Mouse (Mus musculus): ENCODE data around the gene Olfr1395. TPM values are rescaled to one million over a fixed set of nuclear protein-coding genes. Genes with fewer than 3 reads are reported as not detected.

Olfr1395 gene
- not detected in 2 replicates for polyA plus RNA-seq (2015; fragmentation: Nextera tagmentation; extraction: Ambion mirVana)

GRCm38 (mm10) chr11:49141974-49142373 lies at the start of gene Olfr1395:
Olfr1395 (plus strand) TSS chr11:49142274.
- no peaks in the 10 kb centered on the region for H3K36me3 ChIP-seq (ENCODE audit: poor library complexity, severe bottlenecking)
- no peaks in the 10 kb centered on the region for H3K4me1 ChIP-seq
- no peaks in the 10 kb centered on the region for H3K27me3 ChIP-seq
- WGBS: 89% methylated on average over 6 of the region's 6 CpGs
- H3K9me3 ChIP-seq (replicated peaks): no peaks in the 10 kb centered on the region
- H3K9ac ChIP-seq: no peak within 1 kb of the TSS
- no peak within 1 kb of the TSS for H3K4me2 ChIP-seq
- ATAC-seq: no peak
- H3K4me3 ChIP-seq: no peak within 1 kb of the TSS
- H3K27ac ChIP-seq: no peak within 1 kb of the TSS

- H3K27ac ChIP-seq: no peak overlapping the region
- no peak for ATAC-seq
- peaks cover 9% of the 10 kb centered on the region; the same call in 1 of the 2 replicates for H3K4me1 ChIP-seq
- H3K27me3 ChIP-seq: no peaks in the 10 kb centered on the region
- H3K9ac ChIP-seq: no peak overlapping the region
- H3K36me3 ChIP-seq (ENCODE audit: poor library complexity, severe bottlenecking): no peaks in the 10 kb centered on the region
- H3K9me3 ChIP-seq (replicated peaks): no peaks in the 10 kb centered on the region
- 92% methylated on average over 2 of the region's 2 CpGs for WGBS
- no peak overlapping the region for H3K4me3 ChIP-seq
- H3K4me2 ChIP-seq: no peak overlapping the region
Observed at GRCm38 (mm10) chr11:49092786-49093185, 49.3 kb upstream of the Olfr1395 start.

- WGBS: 88% methylated on average over 6 of the region's 6 CpGs
Observed at GRCm38 (mm10) chr11:49093861-49094660, 48.0 kb upstream of the Olfr1395 start.

GRCm38 (mm10) chr11:49095367-49095766 lies 46.7 kb upstream of the Olfr1395 start:
- WGBS: 59% methylated on average over 4 of the region's 4 CpGs

More at GRCm38 (mm10) chr11:49093861-49094660, 48.0 kb upstream of the Olfr1395 start:
- Histone ChIP-seq H3K27me3 (no peaks in the 10 kb centered on the region), H3K4me2 (no peak overlapping the region), H3K27ac (no peak overlapping the region), H3K9ac (no peak overlapping the region), H3K4me3 (no peak overlapping the region), H3K36me3 (ENCODE audit: poor library complexity, severe bottlenecking) (no peaks in the 10 kb centered on the region), H3K9me3 (replicated peaks) (no peaks in the 10 kb centered on the region), H3K4me1 (peaks cover 4% of the 10 kb centered on the region; the same call in 1 of the 2 replicates)
- no peak for ATAC-seq

GRCm38 (mm10) chr11:49100409-49100808 lies 41.7 kb upstream of the Olfr1395 start:
- Histone ChIP-seq H3K36me3 (ENCODE audit: poor library complexity, severe bottlenecking) (no peaks in the 10 kb centered on the region), H3K9me3 (replicated peaks) (no peaks in the 10 kb centered on the region), H3K4me3 (no peak overlapping the region), H3K27ac (no peak overlapping the region), H3K4me2 (no peak overlapping the region), H3K9ac (no peak overlapping the region), H3K27me3 (no peaks in the 10 kb centered on the region), H3K4me1 (peaks cover 1% of the 10 kb centered on the region; the same call in 1 of the 2 replicates)
- 84% methylated on average over 3 of the region's 3 CpGs for WGBS
- ATAC-seq: no peak

More at GRCm38 (mm10) chr11:49095367-49095766, 46.7 kb upstream of the Olfr1395 start:
- Histone ChIP-seq H3K27ac (no peak overlapping the region), H3K36me3 (ENCODE audit: poor library complexity, severe bottlenecking) (no peaks in the 10 kb centered on the region), H3K4me2 (no peak overlapping the region), H3K27me3 (no peaks in the 10 kb centered on the region), H3K9me3 (replicated peaks) (no peaks in the 10 kb centered on the region), H3K4me3 (no peak overlapping the region), H3K4me1 (peaks cover 4% of the 10 kb centered on the region; the same call in 1 of the 2 replicates), H3K9ac (no peak overlapping the region)
- ATAC-seq: no peak

GRCm38 (mm10) chr11:49101500-49101899 lies 40.6 kb upstream of the Olfr1395 start:
- H3K4me1 ChIP-seq: no peaks in the 10 kb centered on the region
- H3K4me3 ChIP-seq: no peak overlapping the region
- 63% methylated on average over 5 of the region's 5 CpGs for WGBS
- no peaks in the 10 kb centered on the region for H3K36me3 ChIP-seq (ENCODE audit: poor library complexity, severe bottlenecking)
- H3K27me3 ChIP-seq: no peaks in the 10 kb centered on the region
- no peaks in the 10 kb centered on the region for H3K9me3 ChIP-seq (replicated peaks)
- H3K27ac ChIP-seq: no peak overlapping the region
- no peak overlapping the region for H3K9ac ChIP-seq
- H3K4me2 ChIP-seq: no peak overlapping the region
- no peak for ATAC-seq

- WGBS: 18% methylated on average over 8 of the region's 8 CpGs
Observed at GRCm38 (mm10) chr11:49103047-49103693, 38.9 kb upstream of the Olfr1395 start.

GRCm38 (mm10) chr11:49105752-49106151 lies 36.3 kb upstream of the Olfr1395 start:
- no peak for ATAC-seq
- Histone ChIP-seq H3K4me3 (no peak overlapping the region), H3K36me3 (ENCODE audit: poor library complexity, severe bottlenecking) (no peaks in the 10 kb centered on the region), H3K4me1 (no peaks in the 10 kb centered on the region), H3K27ac (no peak overlapping the region), H3K4me2 (no peak overlapping the region), H3K27me3 (no peaks in the 10 kb centered on the region), H3K9me3 (replicated peaks) (no peaks in the 10 kb centered on the region), H3K9ac (no peak overlapping the region)
- WGBS: 81% methylated on average over 1 of the region's 1 CpGs

More at GRCm38 (mm10) chr11:49103047-49103693, 38.9 kb upstream of the Olfr1395 start:
- H3K4me2 ChIP-seq: no peak overlapping the region; the same call in 1 of the 2 replicates
- H3K27me3 ChIP-seq: no peaks in the 10 kb centered on the region
- no peaks in the 10 kb centered on the region for H3K36me3 ChIP-seq (ENCODE audit: poor library complexity, severe bottlenecking)
- H3K4me3 ChIP-seq: no peak overlapping the region
- no peaks in the 10 kb centered on the region for H3K4me1 ChIP-seq
- H3K9me3 ChIP-seq (replicated peaks): no peaks in the 10 kb centered on the region
- ATAC-seq: peak; percentile 87
- H3K9ac ChIP-seq: no peak overlapping the region
- no peak overlapping the region for H3K27ac ChIP-seq

GRCm38 (mm10) chr11:49107650-49108537 lies 34.2 kb upstream of the Olfr1395 start:
- WGBS: 70% methylated on average over 10 of the region's 10 CpGs
- ATAC-seq: no peak
- no peaks in the 10 kb centered on the region for H3K36me3 ChIP-seq (ENCODE audit: poor library complexity, severe bottlenecking)
- H3K4me3 ChIP-seq: no peak overlapping the region
- no peak overlapping the region for H3K4me2 ChIP-seq
- H3K27me3 ChIP-seq: no peaks in the 10 kb centered on the region
- H3K9ac ChIP-seq: no peak overlapping the region
- H3K9me3 ChIP-seq (replicated peaks): no peaks in the 10 kb centered on the region
- H3K27ac ChIP-seq: no peak overlapping the region
- no peaks in the 10 kb centered on the region for H3K4me1 ChIP-seq

GRCm38 (mm10) chr11:49108833-49109232 lies 33.2 kb upstream of the Olfr1395 start:
- WGBS: 31% methylated on average over 1 of the region's 1 CpGs
- H3K36me3 ChIP-seq (ENCODE audit: poor library complexity, severe bottlenecking): no peaks in the 10 kb centered on the region
- ATAC-seq: no peak
- no peak overlapping the region for H3K4me2 ChIP-seq
- H3K9me3 ChIP-seq (replicated peaks): no peaks in the 10 kb centered on the region
- H3K27me3 ChIP-seq: no peaks in the 10 kb centered on the region
- no peak overlapping the region for H3K27ac ChIP-seq
- H3K9ac ChIP-seq: no peak overlapping the region
- H3K4me3 ChIP-seq: no peak overlapping the region
- H3K4me1 ChIP-seq: no peaks in the 10 kb centered on the region

- ATAC-seq: no peak
- Histone ChIP-seq H3K27me3 (no peaks in the 10 kb centered on the region), H3K4me2 (no peak overlapping the region), H3K9ac (no peak overlapping the region), H3K27ac (no peak overlapping the region), H3K4me3 (no peak overlapping the region), H3K36me3 (ENCODE audit: poor library complexity, severe bottlenecking) (no peaks in the 10 kb centered on the region), H3K4me1 (no peaks in the 10 kb centered on the region), H3K9me3 (replicated peaks) (no peaks in the 10 kb centered on the region)
- WGBS: 72% methylated on average over 1 of the region's 1 CpGs
Observed at GRCm38 (mm10) chr11:49111000-49111399, 31.1 kb upstream of the Olfr1395 start.

All from forebrain, embryonic 13.5 days (tissue).